Mouse (Mus musculus) spleen, postnatal 4 days (tissue): Measurements from ENCODE around the gene Prpf6.
A peak's percentile ranks its signal among the peaks of the same experiment; 100 is the strongest.

Source experiments
- DNase-seq, 2 experiments: peaks; one replicate each; pipeline ENCODE4 v3.0.0; 2022; ENCODE audit warnings: low spot score in 2 of 2

Gene Prpf6

DNA sequence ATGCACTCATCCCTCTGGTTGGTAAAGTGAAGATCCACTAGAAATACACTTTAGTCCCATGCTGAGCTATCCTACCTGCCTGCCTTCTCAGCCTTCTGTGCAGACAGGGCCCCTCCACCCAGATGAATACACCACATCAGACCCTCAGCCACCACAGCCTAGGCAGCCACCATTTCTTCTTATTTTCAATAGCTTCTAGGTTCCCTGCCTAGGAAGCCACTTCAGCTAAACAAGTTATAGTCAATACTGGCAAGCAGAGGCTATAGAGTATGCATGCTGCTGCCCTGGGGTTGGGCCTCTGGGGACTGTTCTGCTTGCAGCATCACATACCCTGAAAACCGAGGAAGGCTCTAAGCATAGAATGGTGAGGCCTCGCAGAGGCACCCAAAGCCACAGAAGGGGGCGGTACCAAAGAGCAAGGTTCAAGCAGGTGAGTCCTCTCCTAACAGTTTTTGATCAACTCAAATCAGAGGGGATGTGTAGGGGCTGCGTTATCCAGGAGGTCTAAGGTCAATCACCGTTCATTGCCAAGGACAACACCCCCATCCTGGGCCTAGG lies at the start of gene Prpf6:
Gene Prpf6 (plus strand): TSS at position 341 of the 558 bp plus-strand sequence.
- peak; percentile 37 to 66 for DNase-seq

DNA sequence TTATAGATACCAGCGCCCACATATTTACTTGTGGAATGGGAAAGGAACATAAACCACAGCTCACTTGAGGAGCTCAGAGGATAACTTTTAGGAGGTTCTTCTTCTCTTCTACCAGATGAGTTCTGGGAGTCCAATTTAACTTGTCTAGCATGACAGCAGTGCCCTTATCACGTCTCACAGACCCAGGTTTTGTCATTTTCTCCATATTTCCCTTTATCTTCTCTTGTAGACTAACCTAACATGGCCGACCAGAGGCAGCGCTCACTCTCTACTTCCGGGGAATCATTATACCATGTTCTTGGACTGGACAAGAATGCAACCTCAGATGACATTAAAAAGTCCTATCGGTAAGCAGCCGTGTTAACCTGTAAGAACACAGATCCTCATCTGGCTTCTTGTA lies 45.5 kb upstream of the Prpf6 start:
- DNase-seq = no peak

GRCm38 (mm10) chr2:181548227-181548626 lies 43.4 kb upstream of the Prpf6 start:
- no peak for DNase-seq

GRCm38 (mm10) chr2:181548682-181549081 lies 43.0 kb upstream of the Prpf6 start:
- no peak for DNase-seq

DNA sequence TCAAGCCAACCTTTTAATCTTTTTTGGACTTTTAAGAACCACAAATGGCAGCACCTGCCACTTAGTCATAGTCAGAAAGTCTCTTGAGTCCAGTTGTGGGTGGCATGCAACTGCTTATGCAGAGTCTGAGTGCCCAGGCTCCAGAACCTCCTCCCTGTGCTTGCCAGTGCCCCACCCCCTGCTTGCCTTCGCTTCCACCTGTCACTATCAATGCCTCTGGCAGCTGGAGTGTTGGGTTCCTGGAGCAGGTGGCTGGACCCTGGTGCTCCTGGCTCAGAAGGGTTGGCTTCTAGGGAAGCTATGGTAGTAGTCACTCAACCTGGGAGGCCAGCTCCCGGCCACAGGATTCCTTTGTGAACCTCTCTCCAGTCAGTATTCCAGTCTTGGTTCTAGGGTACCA lies 41.4 kb upstream of the Prpf6 start:
- DNase-seq = no peak

DNA sequence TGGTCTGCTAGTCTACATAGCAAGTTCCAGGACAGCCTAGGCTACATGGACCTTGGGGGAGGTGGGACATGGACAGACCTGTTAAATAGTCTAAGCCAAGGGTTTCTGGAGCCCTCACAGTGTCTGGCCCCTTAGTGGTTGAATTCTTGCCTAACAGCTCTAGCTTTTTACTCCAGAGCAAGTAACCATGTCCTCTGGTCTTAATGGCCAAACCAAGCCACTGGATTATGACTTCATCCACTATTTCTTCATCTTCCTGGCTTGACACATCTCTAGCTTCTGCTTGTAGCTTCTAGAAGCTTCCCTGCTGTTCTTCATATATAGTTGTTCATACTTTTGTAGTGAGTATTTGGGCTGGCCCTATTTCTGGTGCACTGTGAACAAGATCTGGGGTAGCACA lies 37.9 kb upstream of the Prpf6 start:
- DNase-seq = no peak

DNA sequence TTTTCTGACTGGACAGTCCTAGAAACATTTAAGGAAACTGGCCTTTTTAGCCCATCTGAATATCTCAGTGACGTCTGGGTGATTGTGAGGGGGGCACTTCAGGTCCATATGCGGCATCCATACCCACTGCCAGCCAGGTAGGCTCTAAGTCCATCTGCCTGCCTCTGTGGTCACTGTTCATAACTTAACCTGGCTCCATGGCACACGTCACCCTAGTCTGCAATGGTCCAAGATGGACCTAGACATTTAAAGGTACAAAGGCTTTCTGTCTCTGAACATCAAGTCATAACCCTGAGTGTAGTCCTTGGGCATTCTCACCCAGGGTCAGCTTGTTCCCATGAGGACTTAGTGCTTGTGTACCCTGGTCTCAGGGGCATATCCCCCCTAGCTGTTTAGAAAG lies 24.3 kb upstream of the Prpf6 start:
- no peak for DNase-seq

GRCm38 (mm10) chr2:181568272-181569008 lies 23.2 kb upstream of the Prpf6 start:
- peak; percentile 64 to 85 for DNase-seq

DNA sequence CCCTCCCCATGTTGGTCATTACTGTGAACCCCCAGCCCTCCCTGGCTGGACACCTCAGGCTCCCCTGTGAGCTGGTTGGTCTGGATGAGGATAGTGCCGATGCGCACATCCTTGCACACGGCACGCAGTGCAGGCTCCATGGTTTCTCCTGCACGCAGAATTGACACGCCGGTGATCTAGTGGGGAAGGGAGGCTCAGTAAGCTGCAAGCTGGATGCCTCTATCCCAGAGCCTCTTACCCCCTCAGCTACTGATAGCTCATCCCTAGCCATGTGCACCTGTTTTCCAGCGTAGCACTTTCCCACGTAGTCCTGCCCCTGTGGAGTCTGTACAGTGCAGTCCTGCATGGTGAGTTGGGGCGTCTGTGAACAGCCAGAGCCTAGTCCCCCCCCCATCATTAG lies 21.8 kb upstream of the Prpf6 start:
- DNase-seq = no peak

- peak in 1 of 2 experiments; percentile 60 for DNase-seq
These were observed 21.3 kb upstream of the Prpf6 start for GRCm38 (mm10) chr2:181570375-181570774.

- DNase-seq = peak in 1 of 2 experiments; percentile 57
These were observed 20.6 kb upstream of the Prpf6 start for GRCm38 (mm10) chr2:181570921-181571595.

GRCm38 (mm10) chr2:181571941-181572670 lies 19.6 kb upstream of the Prpf6 start:
- DNase-seq = peak in 1 of 2 experiments; percentile 57

DNA sequence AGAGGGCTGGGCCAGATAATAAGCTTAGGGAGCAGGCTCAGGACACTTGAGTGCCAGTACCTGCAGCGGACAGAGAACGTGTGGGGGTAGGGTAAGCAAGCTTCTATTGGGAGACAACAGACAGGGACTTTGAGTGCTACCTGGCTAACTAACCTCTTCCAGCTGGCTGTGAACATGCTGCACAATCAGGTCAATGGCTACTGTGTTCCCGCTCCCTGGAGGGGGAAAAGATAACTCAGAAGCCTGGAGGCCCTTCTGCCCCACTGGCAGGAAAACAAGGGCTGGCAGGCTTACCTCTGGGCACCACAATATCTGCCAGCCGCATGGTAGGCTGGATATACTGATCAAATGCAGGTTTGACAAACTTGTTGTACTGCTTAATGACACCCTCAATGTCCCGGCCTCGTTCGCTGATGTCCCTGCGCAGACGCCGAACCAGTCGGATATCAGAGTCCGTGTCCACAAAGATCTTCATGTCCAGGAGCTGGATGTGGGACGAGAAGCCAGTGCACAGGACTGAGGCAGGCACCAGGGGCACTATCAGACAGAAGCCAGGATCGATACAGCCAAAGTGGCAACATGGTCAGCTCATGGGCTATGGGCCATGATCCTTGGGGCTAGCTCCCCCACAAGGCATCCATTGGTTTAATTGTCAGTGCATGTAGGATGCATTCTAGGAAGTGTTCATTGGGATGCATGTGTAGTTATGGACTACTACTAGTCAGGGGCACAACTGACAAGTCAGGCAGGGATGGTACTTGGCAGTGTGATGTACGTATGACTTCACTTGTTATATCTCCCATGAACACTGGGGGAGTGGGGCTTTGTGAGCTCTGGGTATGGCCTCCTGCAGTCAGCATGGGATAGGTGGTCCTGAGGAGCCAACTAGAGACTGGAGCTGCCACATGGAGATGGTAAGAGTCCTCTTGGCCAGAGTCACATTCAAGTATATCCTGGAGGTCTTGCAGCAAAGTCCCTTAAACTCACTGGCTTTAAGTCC lies 18.4 kb upstream of the Prpf6 start:
- DNase-seq = peak; percentile 12 to 61

- peak in 1 of 2 experiments; percentile 55 for DNase-seq
These were observed 17.7 kb upstream of the Prpf6 start for GRCm38 (mm10) chr2:181573961-181574360.

DNA sequence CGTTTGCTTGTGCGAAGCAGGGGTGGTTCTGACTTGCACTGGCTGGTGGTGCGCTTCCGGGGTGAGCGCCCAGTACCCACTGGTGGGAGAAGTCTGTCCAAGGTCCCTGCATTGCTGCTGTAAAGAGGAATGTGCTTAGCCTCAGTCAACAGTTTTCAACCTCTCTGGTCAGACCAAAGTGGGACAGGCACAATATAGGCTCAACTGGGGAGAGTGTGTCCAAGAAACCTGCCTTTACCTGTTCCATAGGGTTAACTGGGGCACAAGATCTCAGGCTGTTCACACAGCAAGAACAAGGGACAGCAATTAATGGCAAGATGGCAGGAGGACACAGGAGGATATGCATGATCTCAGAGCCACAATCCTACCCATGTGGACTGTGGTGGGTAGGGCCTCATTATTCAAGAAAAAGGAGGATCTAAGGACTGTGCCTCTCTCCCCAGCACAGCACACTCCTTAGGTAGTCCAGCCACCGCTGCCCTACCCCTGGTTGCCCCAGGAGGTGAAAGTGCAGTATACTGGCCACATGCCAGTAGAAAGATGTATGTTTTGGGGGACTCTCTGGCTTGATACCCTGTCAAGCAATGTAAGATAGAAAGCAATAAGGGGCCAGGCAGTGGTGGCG lies 16.6 kb upstream of the Prpf6 start:
- peak in 1 of 2 experiments; percentile 58 for DNase-seq

DNA sequence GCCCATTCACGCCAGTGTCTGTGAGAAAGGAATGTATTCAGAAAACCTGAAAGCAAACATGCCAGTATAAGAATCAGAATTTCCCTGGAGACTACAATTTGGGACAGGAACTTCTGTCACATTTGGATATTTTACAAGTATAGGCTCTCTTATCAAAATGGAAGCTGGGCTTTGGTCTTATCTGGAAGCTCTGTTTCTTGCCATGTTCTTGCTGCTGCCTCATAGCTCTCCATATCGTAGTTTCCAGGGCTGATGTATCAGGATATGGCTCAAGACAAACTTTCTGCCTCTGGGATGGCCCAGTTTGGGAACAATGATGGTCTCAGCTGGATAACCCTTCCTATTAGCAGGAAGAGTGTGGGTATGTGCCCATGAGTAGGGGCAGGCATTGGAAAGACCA lies 15.1 kb upstream of the Prpf6 start:
- DNase-seq = peak in 1 of 2 experiments; percentile 50

GRCm38 (mm10) chr2:181577126-181577525 lies 14.5 kb upstream of the Prpf6 start:
- DNase-seq = peak in 1 of 2 experiments; percentile 55

DNA sequence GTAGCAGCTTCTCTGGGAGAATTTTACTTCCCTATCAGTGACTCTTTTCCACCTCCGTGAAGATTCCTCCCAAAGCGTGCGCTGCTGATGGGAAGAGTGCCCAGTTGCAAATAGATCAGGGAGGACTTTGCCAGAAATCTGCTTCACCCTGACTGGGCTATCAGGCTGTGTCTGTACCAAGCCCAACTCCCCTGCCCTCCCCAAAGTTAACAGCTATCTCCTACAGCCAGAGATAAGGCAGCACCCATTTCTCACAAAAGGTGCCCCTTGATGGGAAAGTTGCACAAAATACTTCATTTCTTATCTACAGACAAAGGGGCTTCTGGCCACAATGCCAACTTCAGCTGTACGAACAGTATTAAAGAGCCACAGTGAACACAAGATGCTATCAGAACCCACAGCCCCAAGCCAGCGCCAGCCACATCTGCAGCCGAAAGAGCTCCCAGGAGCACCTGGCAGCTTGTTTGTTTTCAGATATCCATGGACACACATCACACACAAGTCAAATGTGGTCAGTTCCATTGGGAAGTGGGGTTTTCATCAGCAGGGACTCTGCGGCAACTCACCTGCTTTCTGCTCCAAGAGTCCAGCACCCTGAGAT lies 13.6 kb upstream of the Prpf6 start:
- peak; percentile 18 to 59 for DNase-seq

- DNase-seq = peak; percentile 11 to 60
These were observed 12.7 kb upstream of the Prpf6 start for GRCm38 (mm10) chr2:181578790-181579618.
